Mouse (Mus musculus): ENCODE results near the gene Cacfd1.

- no peak for TF ChIP-seq CTCF (IDR thresholded peaks at IDR 0.05; ENCODE audit: extremely low read depth, insufficient read depth, low read length)
- TF ChIP-seq POLR2A (IDR thresholded peaks at IDR 0.05; ENCODE audit: extremely low read depth, insufficient read depth, low read length): no peak
Measured at GRCm38 (mm10) chr2:27025545-27025944, 15.8 kb downstream of the Cacfd1 start.
